In genomic region chr7:132731558-132731957, GRCm38 (mm10) we compare ENCODE assay signal across 11 mouse cellular contexts.
A peak's percentile ranks its signal among the peaks of the same experiment; 100 is the strongest.
DNase-seq lines count a peak whose midpoint lies in the region; ATAC-seq and TF ChIP-seq lines count a peak whose summit lies in the region.
"Had no signal": no experiment of that assay in that cellular context is flagged by ENCODE, and none has a peak within 500 bp of the region (broad histone marks: within the 10 kb centered on the region; RNA-seq: fewer than 3 reads in every experiment).

No protein-coding gene starts in this region.

- H3K4me2 ChIP-seq in hindbrain, embryonic 14.5 days (replicated peaks): no peak overlapping the region
- H3K4me2 ChIP-seq: embryonic facial prominence, embryonic 12.5 days; heart, embryonic 15.5 days had no signal

- no peaks in the 10 kb centered on the region for H3K27me3 ChIP-seq in cerebellum, adult 2 months (ENCODE audit: control insufficient read depth, insufficient read depth, low read length)
- no peaks in the 10 kb centered on the region for H3K27me3 ChIP-seq in megakaryocyte, embryonic 14.5 days (replicated peaks)
- H3K27me3 ChIP-seq in hindbrain, embryonic 14.5 days (ENCODE audit: control insufficient read depth, insufficient read depth, low read length): no peaks in the 10 kb centered on the region
- H3K27me3 ChIP-seq: embryonic facial prominence, embryonic 12.5 days; heart, embryonic 15.5 days had no signal

- no peak for TF ChIP-seq CTCF in cerebellum, adult 2 months (IDR thresholded peaks at IDR 0.05; ENCODE audit: borderline replicate concordance, insufficient read depth, low read depth, low read length)

- DNase-seq in cerebellum, adult 2 months: no peak
- no peak for DNase-seq in cerebellum, adult 18-20 months
- DNase-seq in hindbrain, embryonic 14.5 days (ENCODE audit: low spot score): no peak
- DNase-seq in retina, postnatal 1 day: peak; percentile 36
- DNase-seq in cerebellum, postnatal 4 days (ENCODE audit: low spot score in 2 of 2): no peak
- no peak for DNase-seq in gastrocnemius, adult 18-20 months (ENCODE audit: low spot score)
- DNase-seq: lung, postnatal 10 days had no signal

- no peak for TF ChIP-seq POLR2A in cerebellum, adult 2 months (IDR thresholded peaks at IDR 0.05; ENCODE audit: borderline replicate concordance, insufficient read depth, low read length)

- WGBS in cerebellum, adult 2 months: 55% methylated on average over 6 of the region's 6 CpGs
- 28% methylated on average over 6 of the region's 6 CpGs for WGBS in hindbrain, embryonic 14.5 days

- H3K4me1 ChIP-seq in cerebellum, adult 2 months (ENCODE audit: control insufficient read depth, insufficient read depth, low read length): peaks cover 81% of the 10 kb centered on the region
- H3K4me1 ChIP-seq in megakaryocyte, embryonic 14.5 days: peaks cover 98% of the 10 kb centered on the region
- peaks cover 45% of the 10 kb centered on the region for H3K4me1 ChIP-seq in hindbrain, embryonic 14.5 days (replicated peaks; ENCODE audit: control insufficient read depth, insufficient read depth, low read length)

- peaks cover 86% of the 10 kb centered on the region for H3K36me3 ChIP-seq in megakaryocyte, embryonic 14.5 days (replicated peaks; ENCODE audit: low read length)
- peaks cover 4% of the 10 kb centered on the region; the same call in 1 of the 2 replicates for H3K36me3 ChIP-seq in hindbrain, embryonic 14.5 days (replicated peaks; ENCODE audit: control insufficient read depth, insufficient read depth)
- H3K36me3 ChIP-seq: embryonic facial prominence, embryonic 12.5 days; heart, embryonic 15.5 days had no signal

- no peak for ATAC-seq in megakaryocyte, adult 5-6 weeks (ENCODE audit: poor library complexity, severe bottlenecking)
- no peak for ATAC-seq in hindbrain, embryonic 14.5 days (ENCODE audit: low FRiP score)

- H3K27ac ChIP-seq in cerebellum, adult 2 months (ENCODE audit: insufficient read depth, low read length): peak overlapping the region; percentile 57
- H3K27ac ChIP-seq in hindbrain, embryonic 14.5 days: peak overlapping the region; percentile 48
- H3K27ac ChIP-seq: embryonic facial prominence, embryonic 12.5 days; heart, embryonic 15.5 days had no signal

- no peaks in the 10 kb centered on the region for H3K9me3 ChIP-seq in megakaryocyte, embryonic 14.5 days
- H3K9me3 ChIP-seq in hindbrain, embryonic 14.5 days (ENCODE audit: control insufficient read depth, low read length): no peaks in the 10 kb centered on the region
- H3K9me3 ChIP-seq: embryonic facial prominence, embryonic 12.5 days; heart, embryonic 15.5 days had no signal

- no peak overlapping the region for H3K9ac ChIP-seq in hindbrain, embryonic 14.5 days
- H3K9ac ChIP-seq: embryonic facial prominence, embryonic 12.5 days; heart, embryonic 15.5 days had no signal

- H3K4me3 ChIP-seq in cerebellum, adult 2 months (replicated peaks; ENCODE audit: insufficient read depth, low read depth, low read length): no peak overlapping the region
- H3K4me3 ChIP-seq in megakaryocyte, embryonic 14.5 days (replicated peaks): peak overlapping the region; percentile 46
- H3K4me3 ChIP-seq in hindbrain, embryonic 14.5 days (replicated peaks; ENCODE audit: low read length): no peak overlapping the region
- H3K4me3 ChIP-seq: embryonic facial prominence, embryonic 12.5 days; heart, embryonic 15.5 days had no signal
